Comparison of ENCODE assay signal across 7 mouse cellular contexts in genomic region chrX:7375716-7376480, GRCm38 (mm10). TPM values are rescaled to one million over a fixed set of nuclear protein-coding genes. Genes with fewer than 3 reads are reported as not detected.
DNase-seq lines count a peak whose midpoint lies in the region; ATAC-seq and TF ChIP-seq lines count a peak whose summit lies in the region.

TSS of gene Usp27x (minus strand) at chrX:7375830.

- no peak for TF ChIP-seq POLR2A in spleen, adult 2 months (IDR thresholded peaks at IDR 0.05; ENCODE audit: low read depth, low read length)

- H3K36me3 ChIP-seq in embryonic facial prominence, embryonic 11.5 days (replicated peaks; ENCODE audit: control insufficient read depth, insufficient read depth, low read depth, low read length) = no peaks in the 10 kb centered on the region
- no peaks in the 10 kb centered on the region for H3K36me3 ChIP-seq in limb, embryonic 12.5 days
- H3K36me3 ChIP-seq in midbrain, embryonic 15.5 days (replicated peaks) = no peaks in the 10 kb centered on the region
- H3K36me3 ChIP-seq in spleen, adult 2 months (ENCODE audit: control insufficient read depth, insufficient read depth, low read length) = no peaks in the 10 kb centered on the region

- H3K27ac ChIP-seq in embryonic facial prominence, embryonic 11.5 days (replicated peaks; ENCODE audit: low read depth, low read length) = peak within 1 kb of the TSS; percentile 84
- peak within 1 kb of the TSS; percentile 94 for H3K27ac ChIP-seq in limb, embryonic 12.5 days
- peak within 1 kb of the TSS; percentile 92 for H3K27ac ChIP-seq in midbrain, embryonic 15.5 days
- no peak within 1 kb of the TSS; the same call in 1 of the 2 replicates for H3K27ac ChIP-seq in spleen, adult 2 months (ENCODE audit: insufficient read depth, low read length)

- H3K27me3 ChIP-seq in embryonic facial prominence, embryonic 11.5 days (ENCODE audit: control insufficient read depth, insufficient read depth, low read length) = no peaks in the 10 kb centered on the region
- no peaks in the 10 kb centered on the region for H3K27me3 ChIP-seq in limb, embryonic 12.5 days
- H3K27me3 ChIP-seq in midbrain, embryonic 15.5 days (replicated peaks) = no peaks in the 10 kb centered on the region
- peaks cover 5% of the 10 kb centered on the region; the same call in 1 of the 2 replicates for H3K27me3 ChIP-seq in spleen, adult 2 months (ENCODE audit: control insufficient read depth, insufficient read depth, low read length)

- 18% methylated on average over 44 of the region's 51 CpGs for WGBS in embryonic facial prominence, embryonic 11.5 days
- WGBS in limb, embryonic 12.5 days = 22% methylated on average over 51 of the region's 51 CpGs
- WGBS in midbrain, embryonic 15.5 days = 22% methylated on average over 51 of the region's 51 CpGs
- 29% methylated on average over 43 of the region's 51 CpGs for WGBS in spleen, adult 2 months

- ATAC-seq in embryonic facial prominence, embryonic 11.5 days (replicated peaks; ENCODE audit: insufficient number of reproducible peaks, low FRiP score, low TSS enrichment, low read depth) = peak; percentile 89
- peak; percentile 89 for ATAC-seq in limb, embryonic 12.5 days (ENCODE audit: insufficient number of reproducible peaks, insufficient read depth, low FRiP score, low TSS enrichment, low read depth)
- peak; percentile 93 for ATAC-seq in midbrain, embryonic 15.5 days (replicated peaks)

- H3K9ac ChIP-seq in embryonic facial prominence, embryonic 11.5 days (replicated peaks; ENCODE audit: low read length) = peak within 1 kb of the TSS; percentile 65
- H3K9ac ChIP-seq in limb, embryonic 12.5 days (replicated peaks) = peak within 1 kb of the TSS; percentile 72
- H3K9ac ChIP-seq in midbrain, embryonic 15.5 days = peak within 1 kb of the TSS; percentile 61

- no peaks in the 10 kb centered on the region for H3K4me1 ChIP-seq in embryonic facial prominence, embryonic 11.5 days (ENCODE audit: control insufficient read depth, insufficient read depth, low read length)
- H3K4me1 ChIP-seq in limb, embryonic 12.5 days (replicated peaks) = peaks cover 8% of the 10 kb centered on the region; the same call in 1 of the 2 replicates
- H3K4me1 ChIP-seq in midbrain, embryonic 15.5 days = peaks cover 24% of the 10 kb centered on the region
- no peaks in the 10 kb centered on the region; the same call in 1 of the 2 replicates for H3K4me1 ChIP-seq in spleen, adult 2 months (ENCODE audit: control insufficient read depth, insufficient read depth, insufficient read length)

- peak; percentile 90 for DNase-seq in adrenal gland, postnatal 14 days
- peak; percentile 75 for DNase-seq in embryonic facial prominence, embryonic 11.5 days (ENCODE audit: low spot score)
- DNase-seq in heart, adult 11 months = peak; percentile 98
- peak; percentile 79 for DNase-seq in kidney, adult 18-20 months
- peak; percentile 2 to 30 for DNase-seq in spleen, adult 2 months (ENCODE audit: low read depth in 1 of 2, low spot score in 2 of 2)

- peak within 1 kb of the TSS; percentile 63 for H3K4me2 ChIP-seq in embryonic facial prominence, embryonic 11.5 days (ENCODE audit: low read depth, low read length)
- H3K4me2 ChIP-seq in limb, embryonic 12.5 days = peak within 1 kb of the TSS; percentile 73
- peak within 1 kb of the TSS; percentile 69 for H3K4me2 ChIP-seq in midbrain, embryonic 15.5 days

- no peaks in the 10 kb centered on the region for H3K9me3 ChIP-seq in embryonic facial prominence, embryonic 11.5 days (replicated peaks; ENCODE audit: control insufficient read depth, low read length)
- H3K9me3 ChIP-seq in limb, embryonic 12.5 days = no peaks in the 10 kb centered on the region
- no peaks in the 10 kb centered on the region for H3K9me3 ChIP-seq in midbrain, embryonic 15.5 days

- peak within 1 kb of the TSS; percentile 55 for H3K4me3 ChIP-seq in embryonic facial prominence, embryonic 11.5 days (ENCODE audit: low read depth, low read length)
- peak within 1 kb of the TSS; percentile 55 for H3K4me3 ChIP-seq in limb, embryonic 12.5 days (replicated peaks)
- peak within 1 kb of the TSS; percentile 64 for H3K4me3 ChIP-seq in midbrain, embryonic 15.5 days
- H3K4me3 ChIP-seq in spleen, adult 2 months (ENCODE audit: extremely low read depth, insufficient read depth, insufficient read length) = peak within 1 kb of the TSS; percentile 79

- no peak for TF ChIP-seq CTCF in spleen, adult 2 months (IDR thresholded peaks at IDR 0.05; ENCODE audit: extremely low read depth, insufficient read depth, insufficient read length, insufficient replicate concordance)

RNA-seq across cellular contexts. Expression of gene Usp27x, which starts in this region (rescaled TPM):
- total RNA-seq in adrenal gland, postnatal 14 days (2021) = 17.5 and 18.8 TPM in 2 replicates
- polyA plus RNA-seq in embryonic facial prominence, embryonic 11.5 days (2014; fragmentation: Nextera tagmentation; extraction: Ambion mirVana) = 0.54 and 0.74 TPM in 2 replicates
- polyA plus RNA-seq in limb, embryonic 12.5 days (2016; fragmentation: Nextera tagmentation; extraction: Ambion mirVana) = 1.3 and 1.4 TPM in 2 replicates
- polyA plus RNA-seq in midbrain, embryonic 15.5 days (2015; fragmentation: Nextera tagmentation; extraction: Ambion mirVana) = 2.8 and 3.7 TPM in 2 replicates
- 0.32 and 0.43 TPM in 2 replicates for polyA plus RNA-seq in spleen, adult 2 months (2012; rRNA removed)

Comparison
In these comparisons a context has a peak if more than half of its experiments do, and no peak if none do; other contexts are left out.
1. Peak in DNase-seq, ATAC-seq, H3K4me3 ChIP-seq, H3K27ac ChIP-seq, H3K9ac ChIP-seq and H3K4me2 ChIP-seq in embryonic facial prominence, embryonic 11.5 days; RNA of the gene not detected or under 1 TPM.
2. Peak in DNase-seq and H3K4me3 ChIP-seq in spleen, adult 2 months; RNA of the gene not detected or under 1 TPM.
3. DNase-seq: peak in every context shown above with its lines; median percentile 98 in heart, adult 11 months; 90 in adrenal gland, postnatal 14 days; 79 in kidney, adult 18-20 months; 75 in embryonic facial prominence, embryonic 11.5 days; 16 in spleen, adult 2 months.